Mouse (Mus musculus) heart, adult 2 months (tissue): Measurements from ENCODE around the gene Oaf.

ENCODE experiments used
- CTCF ChIP-seq: fragments of 200-600 bp; IDR thresholded peaks from 2 replicates; pipeline ENCODE4 v1.8.1; 2022; ENCODE audit warnings: antibody characterized with exemption, mild to moderate bottlenecking, moderate library complexity
- EP300 ChIP-seq: fragments of 200-500 bp; IDR thresholded peaks from 2 replicates; pipeline ENCODE4 v1.6.1; 2011; ENCODE audit warnings: low read depth, low read length, control low read depth; ENCODE audit not compliant: insufficient read depth
- POLR2A ChIP-seq: fragments of 200-500 bp; IDR thresholded peaks from 2 replicates; pipeline ENCODE4 v1.6.1; 2011; ENCODE audit warnings: mild to moderate bottlenecking, low read depth, low read length, control low read depth; ENCODE audit not compliant: insufficient read depth

DNA sequence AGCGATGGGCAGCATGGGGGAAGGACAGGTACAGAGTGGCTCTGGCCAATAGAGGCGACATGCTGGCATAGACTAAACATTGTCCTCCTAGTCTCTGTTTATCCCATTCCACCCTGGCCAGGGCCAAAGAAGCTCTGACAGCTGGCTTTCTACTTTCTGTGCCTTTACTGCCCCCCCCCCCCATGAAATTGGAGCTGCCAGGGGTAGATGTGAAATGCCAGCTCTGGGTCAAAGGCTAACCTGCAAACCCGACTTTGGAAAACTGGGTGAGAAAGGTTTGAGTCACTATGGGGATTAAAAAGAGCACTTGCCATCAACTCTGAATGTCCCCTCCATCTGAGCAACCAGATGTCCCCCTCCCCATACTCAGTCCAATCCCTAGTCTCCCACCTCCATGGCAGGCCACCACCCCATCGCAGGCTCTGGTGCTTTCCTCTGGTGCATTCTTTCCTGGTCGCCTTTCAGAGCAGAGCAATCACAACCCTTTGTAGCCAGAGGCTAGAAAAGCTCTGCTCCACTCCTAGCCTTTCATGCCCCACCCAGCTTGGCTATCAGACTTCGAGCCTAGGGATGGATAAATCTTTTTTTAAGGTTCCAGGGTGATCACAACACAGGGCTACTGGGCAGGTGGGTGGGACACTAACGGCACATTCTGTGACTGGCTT is 2.5 kb downstream of the Oaf start:
- no peak for TF ChIP-seq CTCF
- no peak for TF ChIP-seq EP300
- TF ChIP-seq POLR2A: no peak
